Mouse (Mus musculus): Measurements from ENCODE around the gene Scamp2. TPM values are rescaled to one million over a fixed set of nuclear protein-coding genes. Genes with fewer than 3 reads are reported as not detected.

Scamp2 gene
- polyA plus RNA-seq, 1 experiment, result 465 TPM

GRCm38 (mm10) chr9:57613975-57614374 lies 53.2 kb downstream of the Scamp2 start:
- no peaks in the 10 kb centered on the region for H3K36me3 ChIP-seq (ENCODE audit: control insufficient read depth, insufficient read depth, low read length)
- H3K4me3 ChIP-seq (ENCODE audit: control insufficient read depth, low read depth, low read length), result no peak overlapping the region
- TF ChIP-seq POLR2A (IDR thresholded peaks at IDR 0.05; ENCODE audit: control insufficient read depth, low read depth, low read length), result no peak
- no peak for TF ChIP-seq CTCF (IDR thresholded peaks at IDR 0.05; ENCODE audit: control insufficient read depth, insufficient read depth, insufficient replicate concordance, low read depth, low read length)
- H3K27ac ChIP-seq (ENCODE audit: control insufficient read depth, insufficient read depth, low read depth, low read length), result no peak overlapping the region
- H3K4me1 ChIP-seq (ENCODE audit: control insufficient read depth, insufficient read depth, low read length), result no peaks in the 10 kb centered on the region
- no peaks in the 10 kb centered on the region for H3K27me3 ChIP-seq (ENCODE audit: control insufficient read depth, insufficient read depth, low read length)

DNA sequence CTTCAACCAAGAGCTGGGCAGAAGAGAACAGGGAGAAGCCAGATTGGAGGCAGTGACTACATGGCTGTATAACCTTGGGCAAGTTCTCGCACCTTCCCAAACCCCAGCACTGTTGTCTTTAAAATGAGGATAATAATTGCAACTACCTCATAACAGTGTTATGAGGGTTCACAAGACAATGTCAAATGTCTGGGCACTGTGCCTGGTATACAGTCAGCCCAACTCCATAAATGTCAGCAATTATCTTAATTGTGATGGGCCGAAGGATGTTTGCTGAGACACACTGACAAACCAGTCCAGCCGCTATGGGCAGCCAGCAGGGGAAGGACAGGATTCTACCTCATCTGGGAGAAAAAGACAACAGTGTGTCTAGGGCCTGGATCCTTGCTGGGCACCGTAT lies 54.0 kb downstream of the Scamp2 start:
- TF ChIP-seq POLR2A (IDR thresholded peaks at IDR 0.05; ENCODE audit: control insufficient read depth, low read depth, low read length) (no peak), CTCF (IDR thresholded peaks at IDR 0.05; ENCODE audit: control insufficient read depth, insufficient read depth, insufficient replicate concordance, low read depth, low read length) (no peak)
- H3K27me3 ChIP-seq (ENCODE audit: control insufficient read depth, insufficient read depth, low read length), result no peaks in the 10 kb centered on the region
- no peaks in the 10 kb centered on the region for H3K4me1 ChIP-seq (ENCODE audit: control insufficient read depth, insufficient read depth, low read length)
- no peak overlapping the region for H3K4me3 ChIP-seq (ENCODE audit: control insufficient read depth, low read depth, low read length)
- no peaks in the 10 kb centered on the region for H3K36me3 ChIP-seq (ENCODE audit: control insufficient read depth, insufficient read depth, low read length)
- H3K27ac ChIP-seq (ENCODE audit: control insufficient read depth, insufficient read depth, low read depth, low read length), result no peak overlapping the region

GRCm38 (mm10) chr9:57617556-57618169 lies 56.9 kb downstream of the Scamp2 start:
- Histone ChIP-seq H3K4me3 (ENCODE audit: control insufficient read depth, low read depth, low read length) (no peak overlapping the region), H3K27me3 (ENCODE audit: control insufficient read depth, insufficient read depth, low read length) (no peaks in the 10 kb centered on the region), H3K4me1 (ENCODE audit: control insufficient read depth, insufficient read depth, low read length) (no peaks in the 10 kb centered on the region), H3K27ac (ENCODE audit: control insufficient read depth, insufficient read depth, low read depth, low read length) (no peak overlapping the region), H3K36me3 (ENCODE audit: control insufficient read depth, insufficient read depth, low read length) (no peaks in the 10 kb centered on the region)
- TF ChIP-seq CTCF (IDR thresholded peaks at IDR 0.05; ENCODE audit: control insufficient read depth, insufficient read depth, insufficient replicate concordance, low read depth, low read length) (no peak), POLR2A (IDR thresholded peaks at IDR 0.05; ENCODE audit: control insufficient read depth, low read depth, low read length) (no peak)

GRCm38 (mm10) chr9:57618854-57619253 lies 58.1 kb downstream of the Scamp2 start:
- Histone ChIP-seq H3K36me3 (ENCODE audit: control insufficient read depth, insufficient read depth, low read length) (no peaks in the 10 kb centered on the region), H3K27me3 (ENCODE audit: control insufficient read depth, insufficient read depth, low read length) (no peaks in the 10 kb centered on the region), H3K4me3 (ENCODE audit: control insufficient read depth, low read depth, low read length) (no peak overlapping the region), H3K27ac (ENCODE audit: control insufficient read depth, insufficient read depth, low read depth, low read length) (no peak overlapping the region), H3K4me1 (ENCODE audit: control insufficient read depth, insufficient read depth, low read length) (no peaks in the 10 kb centered on the region)
- no peak for TF ChIP-seq CTCF (IDR thresholded peaks at IDR 0.05; ENCODE audit: control insufficient read depth, insufficient read depth, insufficient replicate concordance, low read depth, low read length)
- no peak for TF ChIP-seq POLR2A (IDR thresholded peaks at IDR 0.05; ENCODE audit: control insufficient read depth, low read depth, low read length)

GRCm38 (mm10) chr9:57620674-57621073 lies 59.9 kb downstream of the Scamp2 start, which contains the start of gene Lman1l:
TSS of gene Lman1l (minus strand) at chr9:57620774.
- TF ChIP-seq POLR2A (IDR thresholded peaks at IDR 0.05; ENCODE audit: control insufficient read depth, low read depth, low read length) (no peak), CTCF (IDR thresholded peaks at IDR 0.05; ENCODE audit: control insufficient read depth, insufficient read depth, insufficient replicate concordance, low read depth, low read length) (no peak)
- no peak within 1 kb of the TSS for H3K4me3 ChIP-seq (ENCODE audit: control insufficient read depth, low read depth, low read length)
- no peaks in the 10 kb centered on the region for H3K27me3 ChIP-seq (ENCODE audit: control insufficient read depth, insufficient read depth, low read length)
- no peaks in the 10 kb centered on the region for H3K4me1 ChIP-seq (ENCODE audit: control insufficient read depth, insufficient read depth, low read length)
- no peak within 1 kb of the TSS for H3K27ac ChIP-seq (ENCODE audit: control insufficient read depth, insufficient read depth, low read depth, low read length)
- no peaks in the 10 kb centered on the region for H3K36me3 ChIP-seq (ENCODE audit: control insufficient read depth, insufficient read depth, low read length)

GRCm38 (mm10) chr9:57624295-57624694 lies 63.6 kb downstream of the Scamp2 start:
- no peaks in the 10 kb centered on the region; the same call in 1 of the 2 replicates for H3K4me1 ChIP-seq (ENCODE audit: control insufficient read depth, insufficient read depth, low read length)
- no peaks in the 10 kb centered on the region for H3K27me3 ChIP-seq (ENCODE audit: control insufficient read depth, insufficient read depth, low read length)
- TF ChIP-seq POLR2A (IDR thresholded peaks at IDR 0.05; ENCODE audit: control insufficient read depth, low read depth, low read length) (no peak), CTCF (IDR thresholded peaks at IDR 0.05; ENCODE audit: control insufficient read depth, insufficient read depth, insufficient replicate concordance, low read depth, low read length) (no peak)
- no peak overlapping the region for H3K4me3 ChIP-seq (ENCODE audit: control insufficient read depth, low read depth, low read length)
- no peak overlapping the region for H3K27ac ChIP-seq (ENCODE audit: control insufficient read depth, insufficient read depth, low read depth, low read length)
- H3K36me3 ChIP-seq (ENCODE audit: control insufficient read depth, insufficient read depth, low read length), result no peaks in the 10 kb centered on the region

DNA sequence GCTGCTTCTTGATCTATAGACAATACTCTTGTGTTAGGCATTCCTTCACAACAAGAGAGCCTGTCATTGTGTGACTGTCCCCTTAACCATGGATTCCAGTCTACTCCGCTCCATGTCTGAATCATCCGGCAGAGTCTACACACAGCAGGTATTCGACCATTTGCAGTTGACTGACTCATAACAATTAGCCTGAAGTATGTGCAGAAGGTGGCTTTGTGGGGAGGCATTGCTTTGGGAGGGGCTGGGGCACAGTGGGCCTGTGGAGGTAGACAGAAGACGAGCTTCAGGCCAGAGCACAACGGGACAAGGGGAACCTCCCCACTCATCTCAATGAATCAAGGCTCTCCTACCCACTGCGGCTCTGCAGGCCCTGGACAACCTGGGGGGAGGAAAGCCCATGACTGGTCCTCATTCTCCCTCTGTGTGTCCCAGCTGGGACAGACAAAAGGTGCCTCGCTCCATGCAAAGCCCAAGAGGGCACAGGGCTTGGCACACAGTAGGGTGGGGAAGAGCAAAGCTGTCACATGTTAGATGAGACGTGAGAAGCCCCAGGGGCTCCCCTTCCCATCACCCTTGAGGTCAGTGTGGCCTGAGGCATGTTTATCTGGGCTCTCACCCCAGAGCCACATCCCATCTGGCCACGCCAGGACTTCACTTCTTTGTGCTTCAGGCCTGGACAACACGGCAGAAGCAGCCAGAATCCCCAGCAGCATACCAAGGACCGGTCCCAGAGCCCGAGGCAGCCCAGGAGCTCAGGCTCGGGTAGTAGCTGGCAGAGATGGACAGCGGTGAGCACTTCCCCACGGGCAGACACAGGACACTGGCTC lies 65.1 kb downstream of the Scamp2 start:
- Histone ChIP-seq H3K4me3 (ENCODE audit: control insufficient read depth, low read depth, low read length) (no peak overlapping the region), H3K36me3 (ENCODE audit: control insufficient read depth, insufficient read depth, low read length) (no peaks in the 10 kb centered on the region), H3K4me1 (ENCODE audit: control insufficient read depth, insufficient read depth, low read length) (no peaks in the 10 kb centered on the region; the same call in 1 of the 2 replicates), H3K27me3 (ENCODE audit: control insufficient read depth, insufficient read depth, low read length) (no peaks in the 10 kb centered on the region), H3K27ac (ENCODE audit: control insufficient read depth, insufficient read depth, low read depth, low read length) (no peak overlapping the region)
- TF ChIP-seq CTCF (IDR thresholded peaks at IDR 0.05; ENCODE audit: control insufficient read depth, insufficient read depth, insufficient replicate concordance, low read depth, low read length) (no peak), POLR2A (IDR thresholded peaks at IDR 0.05; ENCODE audit: control insufficient read depth, low read depth, low read length) (no peak)

Data from testis, adult 2 months (tissue).